Mouse (Mus musculus): ENCODE data around the gene C530025M09Rik.

C530025M09Rik gene

DNA sequence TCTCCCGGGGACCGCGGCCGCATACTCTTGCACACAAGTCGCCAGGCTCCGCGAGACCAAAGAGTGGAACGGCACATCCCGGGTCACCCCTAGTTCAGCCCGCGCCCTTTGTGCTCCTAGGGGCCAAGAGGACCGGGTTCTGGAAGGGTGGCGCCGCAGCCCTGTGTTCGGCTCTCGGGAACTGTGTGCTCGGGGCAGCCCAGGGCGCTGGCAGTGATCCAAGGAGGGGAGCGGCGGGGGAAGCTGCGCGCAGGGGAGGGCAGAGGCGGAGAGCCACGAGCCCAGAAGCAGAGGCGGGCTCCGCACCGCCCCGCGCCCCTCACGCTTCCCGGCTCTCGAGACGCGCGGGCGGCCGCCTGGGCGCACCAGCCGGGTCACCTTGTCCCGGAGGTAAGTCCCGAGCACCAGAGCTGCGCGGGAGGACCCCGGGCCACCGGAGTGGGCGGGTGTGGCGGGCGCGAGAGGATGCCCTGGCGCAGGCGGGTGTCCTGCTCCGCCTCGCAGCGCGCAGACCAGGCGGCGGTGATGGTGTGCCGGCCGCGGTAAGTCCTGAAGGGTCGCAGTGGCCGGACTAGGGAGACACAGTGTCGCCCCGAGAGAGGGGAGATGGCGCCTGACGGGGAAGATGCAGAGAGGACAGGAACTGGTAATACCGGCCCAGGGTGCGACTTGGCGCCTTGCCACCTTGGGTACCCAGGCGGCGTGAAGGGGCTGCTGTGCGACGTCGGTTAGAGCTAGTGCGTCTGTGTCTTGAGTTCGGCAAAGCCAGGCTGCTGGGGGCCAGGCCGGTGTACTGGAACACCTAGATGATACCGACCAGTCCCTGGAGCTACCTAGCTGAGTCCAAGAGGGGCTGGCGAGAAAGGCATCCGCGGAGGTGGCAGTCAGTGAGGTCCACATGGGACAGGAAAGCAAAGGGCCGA lies at the start of gene C530025M09Rik:
Gene C530025M09Rik (minus strand): TSS at position 678 of the 923 bp plus-strand sequence.
- whole genome bisulfite sequencing, result under 1% methylated on average over 80 of the region's 82 CpGs

DNA sequence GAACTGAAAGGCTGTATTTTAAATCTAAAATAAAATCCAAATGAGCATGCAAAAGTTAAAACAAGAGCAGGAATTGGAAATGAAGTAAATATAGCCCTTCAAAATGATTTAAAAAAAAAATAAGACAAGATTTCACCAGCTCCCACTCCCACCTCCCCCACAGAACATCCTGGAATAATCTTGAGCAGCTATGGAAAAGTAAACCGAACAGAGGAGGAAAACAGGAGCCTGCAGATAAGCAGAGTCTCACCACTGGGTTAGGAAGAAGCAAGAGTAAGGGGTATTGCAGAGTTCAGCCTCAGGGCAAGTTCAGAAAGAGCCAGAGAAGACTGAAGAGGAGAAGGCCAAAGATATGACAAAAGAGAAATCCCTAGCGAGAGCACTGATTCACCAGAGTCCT lies 46.9 kb upstream of the C530025M09Rik start:
- 36% methylated on average over 2 of the region's 2 CpGs for WGBS

DNA sequence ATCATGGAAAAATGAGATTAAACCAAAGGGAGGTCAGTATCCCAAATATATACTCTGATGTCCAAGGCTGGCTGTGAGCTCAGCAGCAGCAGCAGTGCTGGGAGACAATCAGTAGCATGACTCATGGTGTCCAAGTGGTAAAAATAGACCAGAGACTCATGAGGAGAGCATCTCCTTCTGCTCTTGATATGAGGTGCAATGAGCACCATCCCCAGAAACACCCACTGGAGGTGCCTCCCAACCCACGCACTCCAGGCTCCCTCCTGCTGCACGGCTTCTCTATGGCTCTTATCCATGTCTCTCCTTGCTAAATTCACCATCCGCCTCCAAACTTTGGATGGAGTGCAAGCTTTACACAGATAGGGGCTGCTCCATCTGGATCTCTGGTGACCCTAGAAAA lies 42.3 kb upstream of the C530025M09Rik start:
- 31% methylated on average over 3 of the region's 3 CpGs for WGBS

- WGBS, result 49% methylated on average over 4 of the region's 4 CpGs
Measured at GRCm38 (mm10) chr2:149872496-149872895, 41.5 kb upstream of the C530025M09Rik start.

GRCm38 (mm10) chr2:149870496-149870895 lies 39.5 kb upstream of the C530025M09Rik start:
- WGBS, result 20% methylated on average over 2 of the region's 2 CpGs

DNA sequence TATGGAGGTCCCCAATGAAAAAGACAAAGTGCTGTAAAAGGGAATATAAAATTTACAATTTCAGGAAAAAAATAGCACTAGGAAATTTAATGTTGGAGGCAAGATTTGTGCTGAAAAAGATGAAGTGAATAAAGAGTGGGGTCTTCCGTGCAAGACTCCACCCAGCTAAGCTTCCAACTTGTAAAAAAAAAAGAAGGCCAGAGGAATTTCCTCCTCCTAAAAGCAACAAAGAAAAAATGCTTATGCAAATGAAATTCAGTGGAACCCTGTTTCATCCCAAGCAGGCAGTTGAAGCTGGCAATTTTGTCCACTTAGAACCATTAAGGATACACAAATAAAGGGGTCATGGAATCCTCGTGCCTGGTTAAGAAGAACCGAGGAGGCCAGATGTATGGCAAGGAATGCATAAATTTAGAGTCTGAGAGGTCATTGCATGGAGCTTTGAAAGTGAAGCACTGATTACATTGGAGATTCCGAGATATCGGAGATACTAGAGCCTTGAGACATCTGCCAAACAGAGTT lies 35.0 kb upstream of the C530025M09Rik start:
- 74% methylated on average over 5 of the region's 5 CpGs for WGBS

GRCm38 (mm10) chr2:149861002-149861401 lies 30.0 kb upstream of the C530025M09Rik start:
- WGBS, result 61% methylated on average over 3 of the region's 3 CpGs

GRCm38 (mm10) chr2:149848778-149849177 lies 17.8 kb upstream of the C530025M09Rik start:
- WGBS, result 70% methylated on average over 4 of the region's 4 CpGs

GRCm38 (mm10) chr2:149844575-149844974 lies 13.6 kb upstream of the C530025M09Rik start:
- 43% methylated on average over 2 of the region's 2 CpGs for WGBS

- WGBS, result 70% methylated on average over 2 of the region's 2 CpGs
Measured at GRCm38 (mm10) chr2:149839666-149840065, 8.7 kb upstream of the C530025M09Rik start.

GRCm38 (mm10) chr2:149836471-149837135 lies 5.6 kb upstream of the C530025M09Rik start:
- 39% methylated on average over 2 of the region's 2 CpGs for WGBS

- 85% methylated on average over 1 of the region's 1 CpGs for WGBS
Measured at GRCm38 (mm10) chr2:149835091-149835490, 4.1 kb upstream of the C530025M09Rik start.

- 28% methylated on average over 5 of the region's 5 CpGs for WGBS
Measured at GRCm38 (mm10) chr2:149832301-149832700, 1.3 kb upstream of the C530025M09Rik start.

DNA sequence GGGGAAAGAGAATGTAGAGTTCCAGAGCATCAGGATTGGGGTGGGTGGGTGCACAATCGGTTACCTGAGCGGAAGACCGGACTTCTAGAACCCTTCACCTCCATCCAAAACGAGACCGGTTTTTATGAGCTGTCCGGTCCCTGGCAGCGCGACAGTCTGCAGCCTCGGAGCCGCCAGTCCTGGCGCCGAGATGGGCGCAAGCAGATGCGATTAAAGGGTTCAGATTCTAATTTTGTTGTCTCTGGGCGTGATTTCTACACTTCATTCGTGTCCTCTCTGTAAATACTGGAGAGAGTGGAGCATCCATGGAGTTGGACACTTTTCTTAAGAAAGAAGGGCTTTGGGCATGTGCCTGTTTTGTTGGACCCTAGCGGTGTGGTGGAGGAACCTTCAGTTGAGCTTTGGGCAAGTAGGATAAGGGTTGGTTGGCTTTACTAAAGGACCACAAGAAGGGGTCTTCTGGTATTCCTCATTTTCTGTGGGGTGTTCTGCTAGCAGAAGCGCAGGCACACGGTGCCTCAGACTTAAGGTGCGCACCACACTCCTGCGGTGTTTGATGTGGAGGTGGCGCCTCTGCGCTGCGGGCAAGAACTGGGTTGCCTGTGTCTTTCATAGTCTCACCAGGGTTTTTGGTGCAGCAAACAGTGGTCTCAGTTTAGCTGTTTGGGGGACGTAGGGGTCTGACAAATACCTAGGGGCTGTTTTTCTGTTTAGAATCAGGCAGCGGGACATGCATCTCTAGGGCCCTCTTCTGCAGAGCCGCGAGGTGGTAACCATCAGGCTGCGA lies 639 bp upstream of the C530025M09Rik start:
- WGBS, result 2% methylated on average over 29 of the region's 29 CpGs

DNA sequence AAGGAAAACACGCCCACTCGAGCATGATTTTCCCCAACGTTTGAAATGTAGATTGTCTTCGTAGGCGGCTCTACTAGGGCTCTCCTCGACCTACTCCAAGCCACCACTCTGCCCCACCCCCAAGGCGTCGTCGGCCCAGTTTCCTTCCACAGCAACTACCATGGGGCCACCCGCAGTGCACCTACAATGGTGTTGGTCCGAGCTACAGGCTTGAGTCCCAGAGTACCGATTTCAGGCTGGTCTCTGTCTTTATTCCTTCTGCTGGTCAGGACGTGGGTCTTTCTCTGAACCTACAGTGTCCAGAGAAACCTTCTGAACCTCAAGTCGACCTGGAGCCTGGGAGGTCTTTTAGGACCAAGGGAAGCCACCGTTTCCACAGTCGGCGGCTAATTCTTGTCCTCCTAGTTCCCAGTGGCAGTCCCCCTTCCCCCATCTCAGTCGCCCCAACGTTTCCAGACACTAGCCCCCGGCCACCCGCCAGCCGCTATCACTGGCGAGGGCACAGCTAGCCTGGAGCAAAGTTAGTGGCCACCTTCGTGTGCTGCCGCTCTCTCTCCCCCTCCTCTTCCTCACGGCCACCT lies 968 bp downstream of the C530025M09Rik start:
- WGBS, result 4% methylated on average over 26 of the region's 26 CpGs

DNA sequence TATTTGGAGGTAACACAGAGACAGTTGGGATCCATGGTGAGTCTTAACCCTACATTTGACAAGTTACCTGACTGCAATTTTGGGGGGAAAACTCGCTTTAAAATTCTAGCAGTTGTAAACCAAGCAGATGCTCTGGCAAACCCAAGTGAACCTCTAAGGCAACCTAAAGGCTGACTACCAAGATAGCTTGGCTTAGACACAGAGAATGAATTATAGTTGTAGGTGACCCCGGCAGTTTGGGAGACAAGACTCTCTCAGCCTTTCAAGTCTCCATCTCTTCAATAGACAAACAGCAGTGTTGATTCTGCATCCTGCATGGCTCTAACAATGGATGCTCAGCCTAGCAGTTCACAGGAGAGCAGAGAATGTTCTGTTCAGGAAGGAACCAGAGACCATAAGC lies 2.1 kb downstream of the C530025M09Rik start, which contains the start of gene Syndig1:
Gene Syndig1 (plus strand): TSS at position 301 of the 400 bp plus-strand sequence.
- 77% methylated on average over 2 of the region's 2 CpGs for WGBS

DNA sequence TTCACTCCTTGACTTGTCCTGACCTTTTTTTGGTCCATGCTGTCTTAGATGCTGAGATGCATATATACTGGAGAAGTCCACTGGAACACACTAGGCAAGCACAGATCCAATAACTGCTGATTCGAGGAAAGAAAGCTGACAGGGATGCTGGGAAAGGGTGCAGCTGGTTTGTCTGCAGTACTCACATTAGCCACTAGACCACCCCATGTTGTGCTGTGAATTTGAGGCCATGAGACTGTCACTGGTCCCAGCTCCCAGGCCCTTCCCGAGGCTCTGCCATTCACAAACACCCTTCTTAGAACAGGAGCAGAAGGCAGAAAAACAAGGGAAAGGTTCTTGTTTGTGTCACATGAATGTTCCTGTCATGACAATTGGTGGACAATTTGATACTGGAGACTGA lies 10.8 kb downstream of the C530025M09Rik start:
- 38% methylated on average over 2 of the region's 2 CpGs for WGBS

DNA sequence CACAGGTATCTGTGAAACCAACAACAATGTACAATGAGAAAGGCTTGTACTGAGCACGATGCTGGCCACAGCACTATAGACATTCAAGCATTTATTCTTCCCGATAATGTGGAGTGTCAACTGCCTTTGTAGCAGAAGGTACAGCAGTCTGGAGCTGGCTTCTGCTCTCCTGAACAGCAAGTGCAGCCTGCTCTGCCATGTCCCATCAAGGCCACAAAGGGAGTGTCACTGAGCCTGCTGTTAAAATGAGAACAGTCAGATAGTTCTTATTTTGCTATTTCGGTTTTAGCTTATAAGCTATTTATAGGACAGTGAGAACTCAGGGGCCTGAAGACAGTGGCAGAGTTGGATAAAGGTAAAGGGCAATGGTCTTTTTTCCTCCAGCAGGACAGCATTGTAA lies 11.3 kb downstream of the C530025M09Rik start:
- WGBS, result 71% methylated on average over 3 of the region's 3 CpGs

- 54% methylated on average over 3 of the region's 3 CpGs for WGBS
Measured at GRCm38 (mm10) chr2:149818395-149818794, 12.6 kb downstream of the C530025M09Rik start.

DNA sequence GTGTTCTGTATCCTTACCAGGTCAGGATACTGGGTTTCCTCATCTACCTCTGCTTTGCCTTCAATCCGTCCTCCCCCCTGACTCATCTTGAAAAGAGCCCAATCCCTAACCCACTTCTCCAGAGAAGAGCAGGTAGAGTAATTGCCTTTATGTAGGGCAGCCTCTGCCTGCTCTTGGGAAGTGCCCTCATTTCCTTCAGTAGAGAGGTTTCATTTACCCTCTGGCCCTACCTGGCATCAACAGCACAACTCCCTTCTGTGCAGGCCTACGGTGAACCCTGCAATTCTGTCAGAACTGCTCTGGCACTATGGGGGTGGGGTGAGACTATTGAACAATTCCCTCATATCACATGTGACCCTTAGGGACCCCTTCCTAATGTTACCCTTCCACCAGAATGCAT lies 18.1 kb downstream of the C530025M09Rik start:
- 88% methylated on average over 2 of the region's 2 CpGs for WGBS

DNA sequence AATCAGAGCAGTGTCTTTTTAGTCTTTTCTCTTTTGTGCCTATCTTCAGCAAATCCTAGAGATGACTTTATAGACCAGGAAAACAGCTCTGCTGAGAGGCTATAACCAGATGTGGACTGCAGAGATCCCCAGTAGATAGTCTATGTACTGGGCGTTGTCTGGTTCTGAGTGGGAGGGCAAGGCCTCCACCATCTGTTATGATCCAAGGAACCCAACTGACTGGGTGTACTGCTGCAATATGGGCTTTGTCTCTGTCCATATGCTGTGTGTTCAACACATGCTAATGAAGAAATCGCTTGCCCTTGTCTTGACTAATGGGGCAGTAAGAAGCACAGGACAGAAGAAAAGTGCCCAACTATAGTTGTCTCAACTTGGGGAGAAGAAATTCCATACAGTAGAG lies 25.8 kb downstream of the C530025M09Rik start:
- 75% methylated on average over 2 of the region's 2 CpGs for WGBS

All from cerebral cortex, adult 2 months (tissue).